Mouse (Mus musculus) layer of hippocampus, postnatal 14 days (tissue): ENCODE data around the gene Ptpn4. TPM values are rescaled to one million over a fixed set of nuclear protein-coding genes. Genes with fewer than 3 reads are reported as not detected.

ENCODE experiments used
- DNase-seq, 2 experiments: peaks; one replicate each; pipeline ENCODE4 v3.0.0; 2021 to 2022; ENCODE audit warnings: low spot score in 2 of 2, mixed read lengths in 1 of 2
- total RNA-seq, 2 experiments: library from RNA; stranded (reverse); gene quantifications; 2 replicates each; pipeline ENCODE4 v1.2.3; 2021

Ptpn4 gene
- total RNA-seq, 2 experiments from 2014 or later, result 51.2 to 73.9 TPM

DNA sequence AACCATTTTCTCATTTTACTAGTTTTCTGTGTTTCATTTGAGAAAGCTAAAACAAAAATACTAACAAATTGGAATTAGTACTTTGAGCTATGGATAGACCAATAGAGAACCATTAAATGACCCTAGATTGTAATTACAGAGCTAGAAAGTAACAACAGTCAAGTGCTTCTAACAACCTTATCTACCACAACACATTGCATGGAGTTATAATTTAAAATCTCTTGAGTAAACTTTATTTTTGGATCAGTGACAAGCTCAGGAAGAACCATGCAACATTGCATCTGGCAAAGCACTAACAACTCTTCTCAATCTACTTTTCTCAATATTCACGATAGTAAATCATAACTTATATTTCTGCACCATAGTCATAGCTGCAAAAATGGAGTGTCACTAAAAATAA, 29.7 kb downstream of the Ptpn4 start:
- DNase-seq, result no peak

DNA sequence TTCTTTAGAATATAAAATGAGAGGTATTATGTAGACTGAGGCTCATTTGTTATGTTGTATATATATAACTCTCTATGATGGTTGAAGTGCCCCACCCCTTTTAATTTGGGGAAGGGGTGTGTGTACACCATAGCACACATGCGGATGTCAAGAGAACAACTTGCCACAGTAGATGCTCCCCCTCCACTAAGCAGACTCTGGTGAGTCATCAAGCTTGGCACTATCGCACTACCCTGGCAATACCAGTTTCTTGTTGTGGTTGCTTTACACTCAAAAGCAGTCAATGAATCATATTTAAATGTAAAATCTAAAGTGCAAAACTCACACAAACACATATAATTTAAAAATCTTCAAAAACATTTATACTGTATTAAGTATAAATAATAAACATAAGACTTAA, 31.4 kb downstream of the Ptpn4 start:
- no peak for DNase-seq

DNA sequence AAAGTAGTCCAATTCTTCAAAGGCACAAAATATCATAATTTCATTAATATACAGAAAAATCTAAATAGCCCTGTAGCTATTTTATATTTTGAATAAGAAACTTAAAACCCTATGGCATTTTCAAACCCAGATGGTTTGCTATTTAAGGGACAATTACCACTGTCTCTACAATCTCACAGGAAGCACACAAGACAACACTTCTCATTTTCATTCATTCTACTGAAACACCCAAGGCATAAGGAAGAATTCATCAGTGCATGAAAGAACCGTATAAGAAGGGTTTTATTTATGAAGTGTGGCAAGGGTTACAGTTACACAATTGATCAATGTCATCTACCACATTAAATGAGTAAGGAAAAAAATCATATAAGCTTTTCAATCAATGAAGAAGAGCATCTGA, 32.8 kb downstream of the Ptpn4 start:
- DNase-seq, result no peak

DNA sequence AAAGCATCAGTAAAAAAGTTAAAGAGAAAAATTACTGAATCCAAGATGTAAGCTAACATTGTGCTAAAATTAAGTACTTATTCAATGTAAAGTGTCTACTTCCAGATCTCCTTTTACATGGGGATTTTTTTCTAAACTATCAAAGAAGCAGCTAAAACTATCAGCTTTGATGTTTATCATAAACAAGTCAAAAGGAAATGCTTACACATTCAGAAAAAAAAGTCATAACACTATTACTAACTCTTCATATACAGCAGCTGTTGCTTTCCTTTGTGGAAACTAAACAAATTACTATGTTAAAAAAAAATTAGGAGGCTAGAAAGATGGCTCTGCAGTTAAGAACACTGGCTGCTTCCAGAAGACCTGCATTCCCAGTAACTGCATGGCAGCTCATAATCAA, 42.2 kb downstream of the Ptpn4 start:
- no peak for DNase-seq

DNA sequence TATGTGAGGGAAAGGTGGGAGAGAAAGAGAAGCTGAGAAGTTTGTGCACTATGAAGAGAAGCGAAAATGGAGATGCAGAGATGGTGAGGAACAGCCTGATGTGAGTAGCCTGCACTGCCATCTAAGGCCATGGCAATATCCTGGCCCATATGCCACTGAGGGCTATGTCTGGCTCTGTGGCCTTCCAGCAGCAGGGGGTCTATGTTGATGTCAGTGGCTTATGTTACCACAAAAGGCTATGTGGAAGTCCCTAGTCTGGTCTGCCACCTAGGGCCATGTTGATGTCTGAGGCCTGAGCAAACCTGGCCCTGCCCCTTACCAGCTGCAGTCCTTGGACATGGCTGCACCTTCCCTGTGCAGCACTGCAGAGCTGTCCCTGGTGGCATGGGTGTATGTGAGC, 43.1 kb downstream of the Ptpn4 start:
- DNase-seq, result no peak

DNA sequence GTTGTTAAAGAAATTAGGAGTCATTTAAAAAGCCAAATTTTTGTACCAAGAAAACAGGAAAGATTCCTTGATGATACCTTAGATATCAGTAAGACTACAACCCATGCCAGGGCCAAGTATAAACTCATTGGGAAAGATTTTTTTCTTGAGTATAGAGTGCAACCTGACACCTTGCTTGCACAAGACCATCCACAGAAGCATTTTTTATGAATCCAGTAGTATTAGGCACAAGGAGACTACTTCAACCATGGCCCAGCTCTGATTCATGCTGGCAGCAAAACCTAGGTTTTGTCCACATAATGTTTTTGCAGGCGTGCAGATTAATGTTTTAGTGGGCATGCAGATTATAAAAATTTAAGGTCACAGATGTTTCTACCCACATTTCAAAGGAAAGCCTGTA, 46.8 kb downstream of the Ptpn4 start:
- no peak for DNase-seq

DNA sequence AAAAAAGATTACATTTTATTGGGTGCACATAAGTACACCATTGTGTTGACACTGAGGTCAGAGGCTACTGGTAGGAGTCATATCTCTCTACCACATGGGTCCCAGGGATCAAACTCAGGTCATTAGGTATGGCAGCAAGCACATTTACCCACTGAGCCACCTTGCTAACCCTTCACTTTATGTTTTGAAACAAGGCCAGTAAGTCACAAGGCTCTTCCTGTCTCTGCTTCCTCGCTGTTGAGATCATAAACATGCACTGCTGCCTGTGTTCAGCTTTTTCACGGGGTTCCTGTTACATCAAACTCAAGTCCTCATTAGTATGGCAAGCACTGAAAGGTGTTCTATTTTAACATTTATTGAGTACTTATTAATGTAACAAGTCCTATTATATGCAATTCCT, 61.5 kb downstream of the Ptpn4 start:
- DNase-seq, result no peak

DNA sequence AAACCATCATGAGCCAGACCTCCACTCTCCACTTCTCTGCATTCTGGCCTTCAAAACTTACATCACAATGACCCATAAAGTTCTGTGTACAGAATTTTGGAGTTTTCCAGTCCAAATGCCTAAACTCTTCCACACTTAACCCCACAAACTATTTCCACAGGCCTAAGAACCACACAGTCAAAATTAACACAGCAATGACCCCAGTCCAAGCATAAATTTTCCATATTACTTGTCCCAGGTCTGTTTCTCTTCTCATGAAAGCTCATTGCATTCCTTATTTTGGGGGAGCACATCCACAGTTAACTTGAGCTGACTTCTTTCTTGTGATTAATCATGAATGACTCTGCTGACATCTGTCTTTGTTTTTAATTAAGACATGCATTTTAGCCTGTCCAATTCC, 101.7 kb downstream of the Ptpn4 start:
- DNase-seq, result no peak

DNA sequence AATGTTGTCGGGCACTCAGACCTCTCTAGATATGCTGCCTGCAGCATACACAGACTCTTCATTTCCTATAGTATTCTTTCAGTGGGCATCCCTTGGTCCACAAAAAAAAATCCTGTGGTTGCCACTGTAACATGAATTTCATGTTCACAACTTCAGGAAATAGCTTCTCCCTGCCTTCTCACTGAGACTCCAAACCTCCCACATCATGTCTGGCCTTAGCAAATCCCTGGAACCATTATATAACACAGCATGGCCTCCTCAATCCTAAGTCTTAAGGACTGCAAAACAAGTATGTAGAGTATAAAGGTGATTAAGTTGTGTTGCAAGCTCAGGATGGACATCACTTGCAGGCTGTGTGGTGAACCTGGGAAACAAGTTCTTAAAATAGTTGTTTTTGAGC, 102.6 kb downstream of the Ptpn4 start:
- no peak for DNase-seq

DNA sequence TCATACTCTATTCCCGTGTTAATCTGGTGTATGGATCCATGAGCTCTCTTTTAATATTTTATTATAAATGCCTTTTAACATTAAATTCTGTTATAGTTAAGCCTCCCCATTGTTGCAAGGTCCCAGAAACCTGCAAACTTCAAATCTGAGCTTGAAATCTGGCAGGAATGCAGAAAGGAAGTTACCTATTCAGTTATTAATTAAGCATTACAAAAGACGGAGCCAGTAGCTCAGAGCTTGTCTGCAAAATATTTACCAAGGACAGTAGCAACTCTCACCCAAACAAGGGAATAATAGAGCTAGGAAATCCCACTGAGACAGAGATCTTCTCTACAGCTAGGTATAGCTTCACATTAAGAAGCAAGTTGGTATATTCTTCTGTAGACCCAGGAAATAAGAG, 106.2 kb downstream of the Ptpn4 start:
- no peak for DNase-seq

DNA sequence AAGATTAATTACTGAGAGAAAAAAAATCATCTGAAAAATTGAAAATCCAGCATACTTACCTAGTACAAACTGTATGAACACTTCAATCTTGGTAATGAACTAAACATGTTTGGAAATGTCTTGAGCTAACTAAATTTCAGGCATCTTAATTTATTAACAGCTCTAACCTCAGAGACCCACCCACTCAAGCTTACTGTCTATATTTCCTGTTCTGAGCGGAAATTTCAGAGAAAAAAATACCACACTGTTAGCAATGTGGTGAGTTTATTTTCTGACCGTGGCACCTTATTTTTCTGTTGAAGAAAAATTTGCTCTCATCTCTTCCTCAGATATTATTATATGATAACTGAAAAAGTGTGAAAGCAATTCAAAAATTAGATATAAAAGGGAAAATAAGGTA, 124.4 kb downstream of the Ptpn4 start:
- DNase-seq, result no peak

DNA sequence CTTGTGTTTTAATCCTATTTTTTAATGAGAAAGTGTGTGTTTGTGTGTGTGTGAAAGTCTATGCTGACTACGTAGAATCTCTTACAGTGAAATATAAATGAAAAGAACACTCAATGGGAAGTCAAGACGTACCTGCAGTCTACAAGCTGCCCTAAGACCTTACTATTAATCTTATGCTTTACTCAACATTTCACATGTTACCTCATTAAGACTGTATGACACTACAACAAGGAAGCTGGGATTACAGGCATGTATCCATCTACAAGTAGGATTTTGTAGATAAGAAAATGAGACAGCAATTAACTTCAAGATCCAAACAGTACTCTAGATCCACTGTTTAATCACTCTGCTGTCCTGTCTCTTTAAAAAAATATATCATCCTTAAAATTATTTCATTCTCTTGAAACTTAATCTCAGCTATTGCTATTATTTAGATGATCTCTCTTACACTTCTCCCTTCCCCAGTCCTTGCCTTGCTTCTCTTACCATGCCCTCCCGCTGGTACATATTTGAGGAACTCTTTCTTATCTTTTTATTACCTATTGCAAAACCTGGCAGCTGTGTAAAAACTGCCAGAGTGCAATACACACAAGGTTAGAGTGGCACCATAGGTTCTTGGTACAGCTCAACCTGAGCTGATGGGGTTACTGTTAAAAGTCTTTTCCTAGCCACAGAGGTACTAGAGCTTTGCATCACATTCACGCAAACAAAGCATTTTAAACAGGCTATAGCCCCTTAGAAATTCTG, 130.8 kb downstream of the Ptpn4 start:
- DNase-seq, result no peak

DNA sequence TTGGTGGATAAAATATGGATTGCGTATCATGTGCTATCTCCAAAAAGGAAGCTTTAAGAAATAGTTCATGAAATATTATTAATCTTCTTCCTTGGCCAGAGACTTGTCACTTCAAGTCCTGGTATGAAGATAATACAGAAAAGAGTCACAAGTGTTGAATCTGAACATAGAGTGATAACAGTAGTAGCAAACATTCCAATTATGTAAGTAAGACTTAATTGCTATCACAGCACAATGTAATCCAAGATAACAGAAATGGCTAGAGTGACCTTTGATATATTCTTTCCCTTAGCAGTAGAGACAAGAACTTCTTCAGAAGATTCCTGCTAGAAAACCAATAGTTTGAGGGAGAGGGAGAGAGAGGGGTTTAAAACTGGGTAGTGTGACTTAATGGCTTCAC, 140.6 kb downstream of the Ptpn4 start:
- DNase-seq, result no peak

DNA sequence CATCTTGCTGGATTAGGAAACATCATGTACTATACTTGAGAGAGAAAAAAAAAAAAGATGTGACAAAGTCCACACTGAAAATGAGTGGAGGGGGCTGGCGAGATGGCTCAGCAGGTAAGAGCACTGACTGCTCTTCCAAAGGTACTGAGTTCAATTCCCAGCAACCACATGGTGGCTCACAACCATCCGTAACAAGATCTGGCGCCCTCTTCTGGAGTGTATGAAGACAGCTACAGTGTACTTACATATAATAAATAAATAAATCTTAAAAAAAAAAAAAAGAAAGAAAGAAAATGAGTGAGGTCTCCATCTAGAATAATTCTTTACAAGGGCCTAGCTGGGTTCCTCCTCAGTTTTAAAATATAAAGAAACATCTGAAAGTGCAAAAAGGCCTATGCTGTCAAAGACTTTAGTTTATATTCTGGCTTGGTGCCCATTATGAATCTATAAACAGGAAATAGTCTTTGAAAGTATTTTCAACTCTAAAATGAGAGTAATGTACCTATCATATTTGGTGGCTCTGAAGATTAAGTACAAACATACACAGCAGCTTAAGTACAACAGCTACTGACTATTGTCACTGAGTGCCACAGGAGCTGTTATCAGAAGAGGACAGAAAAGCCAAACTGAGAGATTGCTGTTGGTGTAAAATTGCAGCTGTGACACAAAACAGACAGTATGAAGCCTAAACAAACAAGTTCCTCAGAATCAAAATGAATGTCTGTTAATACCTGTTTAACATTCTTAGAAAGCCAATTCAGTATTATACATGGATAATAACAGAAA, 151.4 kb downstream of the Ptpn4 start:
- no peak for DNase-seq

DNA sequence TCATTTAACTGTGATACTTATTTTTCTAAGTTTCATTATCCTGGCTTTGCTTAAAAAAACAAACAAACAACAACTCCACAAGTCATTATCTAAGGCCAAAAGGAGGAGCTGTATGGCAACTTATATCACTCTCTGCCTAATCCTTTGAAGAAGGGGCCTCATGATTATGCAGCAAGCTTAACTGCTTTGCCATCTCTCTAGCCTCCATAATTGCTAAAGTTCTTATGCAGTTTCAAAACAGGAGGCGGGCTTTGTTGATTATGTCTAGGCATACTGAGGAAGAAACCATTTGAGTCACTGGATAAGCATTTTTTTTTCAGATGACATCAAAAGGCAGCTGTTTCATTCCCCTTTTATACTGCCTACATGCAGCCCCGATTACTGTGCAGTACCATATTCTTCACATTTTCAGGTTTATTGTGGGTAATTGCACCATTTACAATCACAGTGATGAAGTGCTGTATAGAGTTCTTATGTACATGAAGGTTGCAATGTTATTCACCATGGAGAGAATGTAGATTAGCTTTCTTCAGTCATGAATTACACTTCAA, 155.7 kb downstream of the Ptpn4 start:
- DNase-seq, result no peak

DNA sequence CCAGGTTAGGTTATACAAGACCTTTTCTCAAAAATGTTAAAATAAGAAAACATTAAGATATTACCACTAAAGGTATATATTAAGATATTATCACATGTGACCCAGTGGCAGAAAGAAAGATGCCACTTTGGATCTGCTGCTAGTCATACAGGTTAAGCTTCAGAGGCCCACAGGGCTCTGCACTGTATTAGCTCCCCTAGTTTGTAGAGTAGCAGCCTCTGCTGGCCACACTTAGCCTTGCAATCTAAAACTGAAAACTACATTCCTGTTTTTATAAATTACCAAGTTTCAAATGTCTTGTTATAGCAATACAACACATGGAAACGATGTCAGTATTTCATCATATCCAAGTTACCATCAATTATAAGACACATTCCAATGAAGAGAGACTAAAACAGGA, 162.4 kb downstream of the Ptpn4 start:
- DNase-seq, result peak in 1 of 2 experiments; percentile 37

DNA sequence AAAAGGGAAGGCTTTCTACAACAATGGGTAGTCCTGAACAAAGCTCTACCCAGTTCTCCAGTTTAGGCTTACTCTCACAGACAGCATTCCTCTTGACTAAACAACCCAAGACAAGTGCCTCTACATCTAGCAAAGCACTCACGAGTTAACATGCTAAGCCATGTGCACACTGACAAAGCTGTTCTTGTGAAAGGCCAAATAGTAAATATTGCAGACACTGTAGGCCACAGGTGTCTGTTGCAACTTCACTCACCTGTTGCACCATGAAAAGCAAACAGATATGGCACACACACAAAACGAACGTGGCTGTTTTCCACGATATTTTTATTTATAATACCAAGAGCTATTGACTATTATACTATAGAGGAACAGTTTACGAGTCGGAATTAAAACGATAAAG, 170.5 kb downstream of the Ptpn4 start:
- no peak for DNase-seq

DNA sequence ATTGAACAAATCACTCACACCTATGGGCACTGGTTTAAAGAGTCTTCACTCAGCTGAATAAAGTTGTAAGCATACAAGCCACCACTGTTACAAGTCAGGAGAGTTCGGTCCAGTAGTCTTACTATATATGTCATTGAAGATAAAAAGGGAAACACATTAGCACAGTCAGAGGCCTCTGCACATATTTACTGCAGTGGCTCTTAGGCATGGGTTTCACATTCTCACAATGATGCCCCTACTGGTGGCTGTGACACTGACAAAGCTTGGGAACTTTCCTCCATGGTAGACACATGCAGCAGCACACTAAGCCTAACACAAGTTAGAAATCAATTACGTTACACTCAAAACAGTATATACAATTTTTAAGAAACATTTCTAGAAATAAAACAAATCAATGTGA, 183.1 kb downstream of the Ptpn4 start:
- DNase-seq, result no peak

DNA sequence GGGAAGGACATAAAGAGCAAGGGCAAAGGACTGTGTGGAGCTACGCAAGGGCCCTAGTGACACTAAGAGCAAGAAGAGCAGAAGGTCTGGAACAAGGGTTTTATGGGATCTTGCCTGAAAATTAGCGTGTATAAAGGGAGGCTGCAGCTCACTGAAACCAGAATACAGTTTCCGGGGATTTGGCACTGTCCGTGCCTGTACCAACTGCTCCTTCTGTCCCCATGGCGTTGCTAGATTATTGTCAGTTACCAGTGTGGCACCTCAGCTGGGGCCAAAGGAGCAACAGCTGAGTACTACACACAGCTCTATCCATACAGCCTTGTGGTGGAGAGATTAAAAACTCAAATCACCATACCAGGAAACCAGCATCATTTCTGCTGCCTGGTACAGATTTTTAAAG, 187.0 kb downstream of the Ptpn4 start:
- peak in 1 of 2 experiments; percentile 37 for DNase-seq

DNA sequence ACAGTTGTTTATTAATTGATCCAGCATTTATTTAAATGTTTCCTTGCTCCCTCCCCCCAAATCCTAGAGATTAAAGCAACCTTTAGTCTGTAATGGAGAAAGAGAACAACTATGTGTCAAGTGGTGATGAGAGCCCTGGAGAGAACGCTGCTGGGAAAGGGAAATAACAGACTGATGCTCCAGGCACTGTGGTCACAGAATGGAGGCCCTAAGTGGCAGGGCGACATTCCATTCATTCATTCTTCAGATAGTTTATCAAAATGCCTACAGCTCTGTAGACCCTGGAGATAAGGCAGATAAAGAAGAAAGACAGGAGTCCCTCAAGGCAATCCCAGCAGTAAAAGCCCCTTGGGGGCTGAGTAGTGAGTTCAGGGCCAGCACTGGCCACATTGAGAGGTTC, 187.8 kb downstream of the Ptpn4 start:
- DNase-seq, result no peak

DNA sequence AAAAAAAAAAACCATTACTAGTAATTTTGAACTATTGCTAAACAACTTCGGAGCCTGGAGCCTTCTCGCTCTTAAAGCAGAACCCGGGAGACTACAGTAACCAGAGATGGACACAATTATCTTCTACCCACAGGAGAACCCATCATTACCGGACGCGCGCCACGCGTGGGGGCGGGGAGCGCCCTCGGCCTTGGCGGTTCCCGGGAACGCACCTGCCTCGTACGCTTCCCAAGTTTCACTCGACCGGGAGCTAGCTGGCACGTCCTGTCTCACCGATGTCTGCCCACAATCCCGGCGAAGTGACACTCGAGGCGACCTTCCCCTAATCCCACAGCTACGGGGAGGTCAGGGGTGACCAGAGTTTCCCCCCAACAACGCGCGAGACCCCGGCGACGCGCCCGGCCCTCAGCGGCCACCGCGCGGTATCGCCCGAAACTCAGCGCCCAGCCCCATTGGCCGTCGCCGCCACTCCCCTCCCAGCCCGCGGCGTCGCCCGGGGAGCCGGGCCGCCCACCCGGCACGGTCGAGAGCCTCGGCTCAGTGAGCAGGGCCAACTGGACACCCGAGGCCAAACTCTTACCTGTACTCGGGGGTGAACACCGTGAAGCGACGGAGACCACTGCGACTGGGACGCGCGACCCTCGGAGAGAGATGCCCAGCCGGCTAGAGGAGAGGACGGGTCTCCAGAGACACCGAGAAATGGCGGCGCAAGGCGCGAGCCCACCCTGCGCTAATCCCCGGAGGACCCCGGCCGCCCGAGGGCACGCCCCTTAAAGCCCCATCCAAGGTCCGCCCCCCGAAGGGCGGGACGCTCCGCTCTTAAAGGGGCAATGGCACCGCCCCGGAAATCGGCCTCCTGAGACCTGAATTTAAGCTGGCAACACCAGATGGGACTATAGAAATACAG, 189.0 kb downstream of the Ptpn4 start, which contains the start of gene Epb41l5:
Gene Epb41l5 (minus strand): TSS at position 796 of the 907 bp plus-strand sequence.
- peak; percentile 79 to 81 for DNase-seq
